Mouse (Mus musculus): ENCODE data around the gene Atxn7l2.
A peak's percentile ranks its signal among the peaks of the same experiment; 100 is the strongest.
"Not testable (repeated sequence)": the region's sequence is repeated elsewhere in the genome, so short reads cannot be mapped to it uniquely, and the experiment has no call there.

Atxn7l2 gene

DNA sequence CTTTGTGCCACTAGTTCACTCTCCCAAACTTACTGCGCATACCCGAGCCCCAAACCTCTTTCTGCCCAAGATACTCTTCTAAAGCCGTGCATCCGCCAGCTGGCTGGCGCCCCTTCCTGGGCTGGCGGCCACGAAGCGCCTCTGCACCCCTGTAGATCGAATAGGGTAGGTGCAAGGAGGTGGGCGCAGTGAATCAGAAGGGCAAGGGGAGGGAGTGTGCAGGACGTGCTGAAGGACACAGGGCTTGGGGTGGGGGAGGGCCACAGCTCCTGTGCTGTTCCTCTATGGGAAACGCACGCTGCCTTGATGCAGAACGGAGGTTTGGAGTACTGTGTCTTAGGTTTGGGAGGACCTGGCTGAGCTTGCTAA lies at the start of gene Atxn7l2:
Gene Atxn7l2 (minus strand): TSS at position 164 of the 369 bp plus-strand sequence.
- DNase-seq (ENCODE audit: low spot score): no peak

DNA sequence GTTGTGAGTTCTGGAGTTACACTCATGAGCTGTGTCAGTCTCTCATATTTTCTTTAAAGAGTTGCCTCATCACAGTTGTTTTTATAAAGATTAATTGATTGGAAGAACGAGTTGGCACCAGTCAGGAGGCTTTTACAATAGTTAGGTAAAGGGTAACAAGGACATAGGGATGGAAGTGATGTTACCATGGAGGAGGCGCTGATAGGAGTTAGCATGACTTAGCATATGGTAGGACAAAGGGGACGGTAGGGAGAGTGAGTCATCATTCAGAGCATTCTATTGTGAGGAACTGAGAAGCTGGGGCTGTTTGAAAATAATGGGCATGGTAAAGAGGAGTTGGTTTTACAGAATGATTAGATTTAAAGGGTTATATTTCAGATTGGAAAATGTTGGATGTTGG lies 48.6 kb upstream of the Atxn7l2 start:
- no peak for DNase-seq (ENCODE audit: low spot score)

DNA sequence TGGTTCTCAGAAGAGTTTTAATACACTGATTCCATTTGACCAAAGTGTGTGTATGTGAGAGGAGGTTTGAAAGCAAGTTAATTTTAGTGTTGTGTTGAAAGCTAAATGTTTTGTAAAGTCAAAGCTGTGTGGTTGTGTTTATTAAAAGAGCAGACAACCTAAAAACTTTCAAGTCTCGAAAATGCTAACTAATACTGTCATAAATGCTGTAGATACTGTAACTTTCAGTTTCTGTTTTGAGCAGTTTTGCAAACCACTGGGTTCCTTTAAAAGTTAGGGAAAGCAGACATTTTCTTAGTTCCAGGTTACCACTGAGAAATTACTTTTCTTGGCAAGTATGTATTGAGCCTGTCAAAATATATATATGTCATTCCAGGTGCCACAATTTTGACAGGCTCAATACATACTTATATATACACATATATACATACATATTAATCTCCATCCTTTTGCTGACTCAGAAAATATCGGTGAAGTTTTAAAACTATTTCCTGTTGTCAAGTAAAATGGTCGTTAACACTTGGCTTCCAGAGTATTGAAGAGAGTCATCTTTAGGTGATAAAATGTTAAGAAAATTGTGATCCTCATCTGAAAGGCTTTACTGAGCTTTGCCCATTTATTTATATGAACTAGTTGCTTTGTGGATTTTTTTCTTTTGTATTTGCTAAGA lies 47.2 kb upstream of the Atxn7l2 start:
- no peak for DNase-seq (ENCODE audit: low spot score)

DNA sequence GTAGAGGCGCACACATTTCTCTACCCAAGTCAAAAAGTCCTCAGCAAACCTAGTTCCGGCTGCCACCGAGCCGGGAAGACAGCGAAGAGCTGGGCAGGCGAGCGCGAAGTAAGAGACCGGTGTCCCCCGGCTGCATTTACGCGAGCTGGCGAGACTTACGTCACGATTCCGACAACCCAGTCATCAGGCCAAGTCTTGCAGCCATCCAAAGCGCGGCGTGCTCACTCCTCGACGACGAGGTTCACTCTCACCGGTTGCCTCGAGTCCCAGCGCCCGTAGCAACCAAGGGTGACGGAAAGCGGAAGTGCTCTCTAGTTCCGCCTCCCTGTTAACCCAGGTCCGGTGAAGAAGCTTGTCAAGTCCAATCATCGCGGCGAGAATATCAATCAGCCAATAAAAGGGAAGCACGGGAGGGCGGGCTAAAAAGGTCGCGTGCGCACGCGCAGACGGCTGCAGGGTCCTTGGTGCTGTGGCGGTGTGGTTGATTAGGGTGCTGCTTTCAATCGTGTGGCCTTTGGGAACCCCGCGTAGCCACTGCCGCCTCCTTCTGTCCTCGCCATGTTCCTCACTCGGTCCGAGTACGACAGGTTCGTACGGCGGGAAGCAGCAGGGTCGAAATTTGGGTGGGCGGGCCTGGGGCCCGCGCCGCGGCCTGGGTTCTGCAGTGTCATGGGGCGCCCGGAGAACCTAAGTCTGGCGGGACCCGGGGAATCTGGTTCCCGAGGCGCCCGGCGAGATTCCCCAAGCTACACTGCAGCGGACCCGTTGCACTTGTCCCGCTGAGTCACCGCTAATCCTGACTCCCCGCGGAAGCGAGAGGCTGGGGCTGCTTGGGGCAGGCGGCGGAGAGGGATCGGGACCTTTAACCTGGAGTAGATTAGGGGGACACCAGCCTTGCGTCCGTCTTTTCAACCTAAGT lies 46.2 kb upstream of the Atxn7l2 start, which contains the start of gene Psma5:
Gene Psma5 (plus strand): TSS at position 208 of the 919 bp plus-strand sequence.
- DNase-seq (ENCODE audit: low spot score): peak; percentile 81

DNA sequence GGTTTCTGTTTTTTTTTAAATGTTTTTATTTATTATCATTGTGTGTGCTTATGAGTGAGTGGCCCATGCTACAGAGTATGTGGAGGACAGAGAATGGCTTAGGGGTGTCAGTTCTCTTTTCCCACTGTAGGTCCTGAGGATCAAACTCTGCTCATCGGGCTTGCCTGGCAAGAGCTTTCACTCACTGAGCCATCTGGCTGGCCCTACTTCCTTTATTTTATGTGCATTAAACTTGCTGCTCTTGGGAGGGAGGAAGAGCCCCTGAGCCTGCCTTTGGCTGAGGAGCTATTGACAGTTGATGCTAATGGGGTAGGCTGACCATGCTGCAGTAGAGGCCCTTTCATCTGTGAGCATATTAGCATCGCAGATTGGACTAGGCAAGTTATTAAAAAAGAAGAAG lies 36.1 kb upstream of the Atxn7l2 start:
- DNase-seq (ENCODE audit: low spot score): no peak

DNA sequence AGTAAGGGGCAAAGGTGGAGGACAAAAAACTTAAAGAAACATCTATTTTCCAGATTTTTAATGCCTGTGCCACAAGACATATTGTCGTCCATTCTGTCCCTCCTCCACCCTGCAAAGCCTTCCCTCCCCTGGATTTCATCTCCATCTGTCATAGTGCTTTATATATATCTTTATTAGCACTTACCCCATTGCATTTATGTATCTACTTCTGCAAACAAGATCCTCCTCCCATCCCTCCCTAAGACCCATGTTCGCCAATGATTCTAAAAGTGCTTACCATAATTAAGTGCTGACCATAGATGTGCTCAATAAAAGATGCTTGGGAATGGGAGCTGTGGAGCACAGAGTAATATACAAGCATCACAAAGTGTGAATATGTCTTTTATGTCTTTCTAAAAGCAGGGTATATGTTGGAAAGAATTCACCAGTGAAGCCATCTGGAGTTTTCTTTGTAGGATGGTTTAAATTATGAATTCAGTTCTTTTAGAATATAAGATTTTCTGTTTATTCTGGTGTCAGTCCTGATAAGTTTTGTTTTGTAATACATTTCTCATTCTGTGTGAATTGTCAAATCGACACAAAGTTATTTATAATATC lies 30.6 kb upstream of the Atxn7l2 start:
- no peak for DNase-seq (ENCODE audit: low spot score)

DNA sequence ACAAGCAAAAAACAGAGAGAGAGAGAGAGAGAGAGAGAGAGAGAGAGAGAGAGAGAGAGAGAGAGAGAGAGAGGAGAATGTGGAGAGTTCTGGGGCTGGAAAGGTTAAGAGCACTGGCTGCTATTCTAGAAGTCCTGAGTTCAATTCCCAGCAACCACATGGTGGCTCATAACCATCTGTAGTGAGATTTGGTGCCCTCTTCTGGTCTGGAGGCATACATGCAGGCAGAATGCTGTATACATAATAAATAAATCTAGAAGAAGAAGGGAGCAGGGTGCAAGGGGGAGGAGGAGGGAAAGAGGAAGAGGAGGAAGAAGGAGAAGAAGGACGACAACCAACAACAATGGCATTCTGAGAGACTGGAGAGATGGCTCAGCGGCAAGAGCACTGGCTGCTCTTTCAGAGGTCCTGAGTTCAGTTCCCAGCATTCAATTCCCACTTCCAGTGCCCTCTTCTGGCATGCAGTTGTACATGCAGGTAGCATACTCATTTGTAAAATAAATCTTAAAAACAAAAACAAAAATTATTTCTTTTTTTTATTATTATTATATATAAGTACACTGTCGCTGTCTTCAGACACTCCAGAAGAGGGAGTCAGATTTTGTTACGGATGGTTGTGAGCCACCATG lies 26.9 kb upstream of the Atxn7l2 start:
- not testable (repeated sequence) for DNase-seq (ENCODE audit: low spot score)

DNA sequence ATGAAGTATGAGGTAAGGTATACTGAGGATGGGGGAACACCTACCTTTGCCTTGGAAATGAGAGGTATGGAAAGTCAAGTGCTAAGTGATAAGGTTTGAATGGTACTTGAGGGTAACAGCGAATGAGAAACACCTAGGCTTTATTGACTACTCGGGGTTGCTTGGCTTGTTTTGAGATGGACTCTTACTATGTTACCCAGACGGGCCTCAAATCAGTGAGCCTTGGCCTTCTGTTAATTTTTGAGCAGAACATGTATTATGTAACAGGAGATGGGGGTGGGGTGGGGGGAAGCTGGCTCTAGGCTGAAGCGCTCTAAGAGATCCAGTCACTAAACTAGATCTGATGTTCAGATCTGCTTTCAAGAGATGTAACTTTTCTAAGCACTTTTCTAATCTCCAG lies 20.9 kb upstream of the Atxn7l2 start:
- DNase-seq (ENCODE audit: low spot score): no peak

DNA sequence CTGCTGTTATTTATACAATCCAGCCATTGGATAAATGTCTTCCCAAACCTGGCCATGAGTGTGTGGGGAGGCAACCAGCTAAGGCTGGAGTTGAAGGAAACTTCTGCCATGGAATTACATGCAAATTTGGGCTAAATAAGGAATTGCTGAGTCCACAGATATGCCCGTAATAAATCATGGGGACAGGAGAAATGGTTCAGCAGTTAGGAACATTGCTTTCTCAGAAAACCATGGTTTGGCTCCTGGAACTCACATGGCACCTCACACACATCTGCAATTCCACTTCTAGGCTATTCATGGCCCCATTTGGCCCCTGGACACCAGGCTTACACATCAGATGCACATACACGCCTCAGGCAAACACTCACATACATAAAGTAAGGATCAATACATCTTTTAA lies 16.8 kb upstream of the Atxn7l2 start:
- no peak for DNase-seq (ENCODE audit: low spot score)

DNA sequence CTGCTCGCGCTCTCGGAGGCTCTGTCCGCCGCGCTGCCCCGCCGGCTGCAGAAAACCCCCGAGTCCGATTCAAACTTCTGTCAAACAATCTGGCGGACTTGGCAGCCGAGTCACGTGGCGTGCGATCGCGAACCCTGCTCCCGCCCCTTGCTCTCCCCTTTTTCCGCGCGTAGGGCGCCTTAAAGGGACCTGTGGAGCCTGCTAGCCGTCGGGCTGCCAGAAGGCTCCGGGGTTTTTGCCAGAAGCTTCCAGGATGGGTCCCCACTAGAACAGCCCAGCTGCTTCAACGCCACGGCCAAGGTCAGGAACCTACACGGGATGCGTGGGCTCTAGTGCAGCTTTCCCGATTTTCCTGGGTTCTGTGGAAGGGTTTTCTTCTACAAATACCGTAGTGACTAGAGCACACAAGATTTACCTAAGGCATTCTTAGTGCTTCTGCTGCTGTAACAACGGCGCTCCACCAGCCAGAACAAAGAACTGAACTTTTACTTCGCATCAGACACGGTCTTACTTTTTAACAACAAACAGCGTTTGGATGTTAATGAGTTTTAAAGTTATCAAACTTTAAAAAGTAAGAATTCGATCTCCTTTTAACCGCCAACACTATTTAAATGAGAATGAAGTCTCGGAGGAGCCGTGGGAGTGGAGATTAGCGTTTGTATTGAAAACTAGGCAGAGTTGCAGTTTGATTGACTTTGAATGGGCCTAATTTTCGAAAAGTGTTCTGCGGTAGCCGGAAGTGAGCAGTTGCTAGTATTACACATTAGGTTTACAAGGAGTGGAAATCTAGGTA lies 16.0 kb upstream of the Atxn7l2 start, which contains the start of gene Sypl2:
Gene Sypl2 (minus strand): TSS at position 91 of the 793 bp plus-strand sequence.
- DNase-seq (ENCODE audit: low spot score): no peak

DNA sequence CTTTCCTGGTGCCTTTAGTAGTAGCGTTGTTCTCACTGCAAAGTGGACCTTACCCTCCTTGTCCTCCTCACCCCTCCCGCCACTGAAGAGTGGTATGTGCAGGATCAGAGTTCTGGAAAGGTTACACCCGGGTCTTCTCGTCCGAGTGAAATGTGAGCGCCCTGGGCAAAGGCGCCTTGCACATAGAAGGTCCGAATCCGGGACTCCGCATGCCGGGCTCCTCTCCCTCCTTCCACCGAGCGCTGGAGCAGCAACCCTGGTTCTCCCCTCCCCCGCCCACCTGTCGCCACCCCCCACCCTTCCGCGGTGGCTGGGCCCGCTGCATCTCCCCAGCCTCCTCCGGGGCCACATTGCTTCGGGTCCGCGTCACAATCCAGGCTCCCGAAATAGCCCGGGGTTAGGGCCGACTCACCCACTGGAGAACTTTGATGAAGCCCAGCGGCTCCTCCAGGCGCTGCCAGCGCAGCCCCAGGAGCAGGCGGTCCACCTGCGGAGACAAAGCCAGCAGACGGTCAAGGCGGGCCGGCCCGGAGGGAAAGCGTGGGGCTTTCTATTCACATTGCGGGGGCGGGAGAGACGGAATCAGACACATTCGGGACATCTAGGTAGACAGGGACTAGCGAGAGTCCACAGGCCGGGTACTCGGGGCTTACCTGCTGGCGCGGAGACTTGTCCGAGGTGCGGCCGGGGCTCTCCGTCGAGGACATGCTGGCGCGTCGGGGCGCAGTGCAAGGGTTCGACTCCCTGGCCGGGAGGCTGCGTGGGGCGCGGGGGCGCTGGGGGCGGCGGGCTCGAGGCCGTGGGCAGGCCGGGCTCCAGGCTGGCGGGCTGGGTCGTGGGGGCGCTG lies 15.2 kb upstream of the Atxn7l2 start:
- no peak for DNase-seq (ENCODE audit: low spot score)

DNA sequence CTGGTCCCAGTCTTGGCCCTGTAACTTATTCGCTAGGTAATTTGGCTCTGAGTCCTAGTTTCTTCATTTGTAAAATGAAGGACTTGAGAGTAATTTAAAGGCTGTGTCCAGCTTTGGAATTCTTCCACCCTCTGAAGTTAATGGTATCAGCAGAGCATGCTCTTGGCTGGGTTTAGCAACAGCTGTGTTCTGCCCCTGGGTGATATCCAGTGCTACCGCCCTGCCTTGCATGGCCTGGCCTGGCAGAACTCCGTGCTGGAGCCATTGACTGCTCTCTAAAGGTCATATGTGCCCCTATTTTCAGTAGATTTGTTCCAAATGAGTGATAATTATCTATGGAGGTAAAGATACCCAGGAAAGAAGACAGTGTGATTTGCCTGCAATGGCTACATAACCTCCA lies 9.9 kb upstream of the Atxn7l2 start:
- DNase-seq (ENCODE audit: low spot score): no peak

DNA sequence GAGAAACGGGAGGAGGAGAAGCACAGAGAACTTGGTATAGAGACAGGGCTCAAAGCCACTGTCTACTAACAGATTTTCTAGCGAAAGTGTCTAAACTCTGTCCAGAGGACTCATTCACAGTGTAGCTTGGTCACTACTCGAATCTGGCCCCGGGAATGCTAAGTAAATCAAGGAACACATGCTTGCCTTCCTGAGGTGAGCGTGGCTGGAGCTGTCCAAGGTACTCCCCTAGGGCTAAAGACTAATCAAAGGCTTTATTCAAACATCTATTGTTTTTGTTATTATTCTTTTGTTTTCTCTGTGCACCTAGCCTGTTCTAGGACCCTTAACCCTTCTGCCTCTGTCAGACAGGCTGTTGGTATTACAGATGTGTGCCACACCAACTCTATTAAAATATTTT lies 4.0 kb upstream of the Atxn7l2 start:
- no peak for DNase-seq (ENCODE audit: low spot score)

DNA sequence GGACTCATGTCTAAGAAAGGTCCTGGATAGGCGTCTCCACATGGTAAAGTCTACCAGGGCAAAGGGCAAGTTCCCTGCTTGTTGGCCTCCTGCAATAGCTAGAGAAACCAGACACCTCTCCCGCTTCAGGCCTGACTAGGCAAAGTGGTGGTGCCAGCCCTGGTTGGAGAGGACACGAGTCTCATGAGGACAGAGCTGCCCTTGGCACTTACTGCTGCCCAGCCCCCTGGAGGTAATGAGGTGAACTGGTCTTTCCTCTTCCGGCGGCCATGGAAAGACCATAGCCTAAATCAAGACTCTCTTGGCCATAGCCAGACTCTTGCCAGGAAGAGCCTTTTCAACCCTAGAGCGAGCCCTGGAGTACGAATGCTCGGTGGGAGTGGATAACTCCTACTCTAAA lies 1.7 kb upstream of the Atxn7l2 start:
- no peak for DNase-seq (ENCODE audit: low spot score)

DNA sequence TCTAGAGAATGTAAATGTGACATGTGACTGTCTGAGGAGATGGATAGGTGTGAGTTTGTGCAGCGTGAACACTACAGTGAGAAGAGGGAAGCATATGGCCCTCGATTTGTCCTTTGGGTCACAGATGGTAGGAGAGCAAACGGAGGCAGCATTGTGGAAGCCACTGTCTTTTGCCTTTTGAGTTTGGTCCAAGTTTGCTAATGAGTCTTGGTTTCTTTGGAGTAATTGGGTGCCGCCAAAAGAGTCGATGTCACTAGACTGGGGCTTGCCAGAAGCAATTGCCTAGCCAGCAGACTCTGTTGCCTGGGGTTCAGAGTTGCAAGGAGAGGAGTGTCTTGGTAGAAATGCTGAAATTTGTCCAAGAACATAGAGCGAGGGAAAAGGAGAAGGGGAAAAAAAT lies 1.1 kb upstream of the Atxn7l2 start:
- DNase-seq (ENCODE audit: low spot score): no peak

DNA sequence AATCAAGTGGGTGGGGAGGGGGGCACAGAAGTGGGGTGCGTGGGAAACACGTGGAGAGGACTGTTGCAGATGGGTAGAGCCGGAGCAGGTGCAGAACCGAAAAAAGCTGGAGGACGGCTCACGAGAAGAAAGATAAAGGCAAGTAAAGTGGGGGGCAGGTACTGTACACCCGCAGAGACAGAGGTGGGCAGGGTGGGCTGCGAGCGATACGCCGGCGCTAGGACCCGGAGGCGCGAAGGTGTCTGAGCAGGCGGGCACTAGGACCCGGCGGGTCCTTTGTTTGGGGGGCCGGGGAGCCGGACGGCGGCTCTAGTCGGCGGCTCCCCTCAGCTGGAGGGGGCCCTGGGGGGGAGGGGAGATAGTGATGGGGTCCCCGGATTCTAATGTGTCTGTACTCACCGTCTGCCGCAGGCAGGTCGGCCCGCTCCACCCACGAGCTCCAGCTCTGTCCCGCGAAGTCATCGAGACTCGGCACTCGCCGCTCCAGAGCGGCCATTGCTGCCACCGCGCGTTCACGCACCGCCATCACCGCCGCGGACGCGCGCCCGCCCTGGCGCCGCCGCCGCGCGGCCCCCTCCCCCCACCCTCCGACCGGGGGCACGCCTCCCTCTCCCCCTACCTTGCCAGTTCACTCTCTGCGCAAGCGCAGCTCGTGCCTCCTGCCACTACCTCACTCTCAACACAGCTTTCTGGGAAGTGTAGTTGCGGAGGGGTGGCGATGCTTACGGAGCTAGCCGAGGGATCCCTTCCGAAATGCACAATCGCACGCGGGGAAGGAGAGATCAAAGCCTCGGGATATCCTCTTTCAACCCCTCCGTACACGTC lies 576 bp downstream of the Atxn7l2 start:
- peak; percentile 75 for DNase-seq (ENCODE audit: low spot score)

DNA sequence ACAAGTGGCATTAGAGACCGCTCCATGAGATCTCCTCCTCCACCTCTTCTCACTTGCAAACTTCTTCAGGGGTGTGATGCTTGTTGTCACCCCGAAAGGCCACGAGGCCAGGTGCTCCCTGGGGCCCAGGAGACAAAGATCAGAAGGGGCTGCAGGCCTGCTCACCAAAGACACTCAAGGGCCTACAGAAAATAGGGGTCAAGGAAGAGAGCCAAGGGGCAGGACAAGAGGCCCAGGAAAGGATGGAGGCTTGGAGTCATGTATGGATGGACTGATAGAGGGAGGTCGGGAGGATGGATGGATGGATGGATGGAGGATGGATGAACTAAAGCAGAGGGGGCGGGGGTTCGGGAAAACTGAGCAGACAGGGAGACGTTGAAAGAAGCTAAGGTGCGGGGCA lies 1.2 kb downstream of the Atxn7l2 start:
- no peak for DNase-seq (ENCODE audit: low spot score)

DNA sequence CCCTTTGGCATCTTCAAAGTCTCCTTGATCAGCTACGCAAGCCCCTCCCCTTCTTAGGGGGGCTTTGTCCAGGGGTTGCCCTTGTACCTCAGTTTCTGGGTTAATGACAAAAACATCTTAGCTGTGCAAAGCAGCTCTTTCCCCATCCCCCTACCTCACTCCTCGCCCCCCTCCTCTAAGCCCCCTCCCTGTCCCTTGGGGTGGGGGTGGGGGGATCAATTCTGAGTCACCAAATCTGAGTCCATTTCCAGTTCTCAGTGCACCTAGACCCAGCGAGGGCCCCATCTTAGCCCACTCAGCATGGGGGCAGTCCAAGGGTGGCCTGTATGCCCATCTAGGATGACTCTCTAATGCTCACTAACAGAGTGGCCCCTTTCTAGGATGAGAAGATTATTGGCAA lies 1.7 kb downstream of the Atxn7l2 start:
- no peak for DNase-seq (ENCODE audit: low spot score)

DNA sequence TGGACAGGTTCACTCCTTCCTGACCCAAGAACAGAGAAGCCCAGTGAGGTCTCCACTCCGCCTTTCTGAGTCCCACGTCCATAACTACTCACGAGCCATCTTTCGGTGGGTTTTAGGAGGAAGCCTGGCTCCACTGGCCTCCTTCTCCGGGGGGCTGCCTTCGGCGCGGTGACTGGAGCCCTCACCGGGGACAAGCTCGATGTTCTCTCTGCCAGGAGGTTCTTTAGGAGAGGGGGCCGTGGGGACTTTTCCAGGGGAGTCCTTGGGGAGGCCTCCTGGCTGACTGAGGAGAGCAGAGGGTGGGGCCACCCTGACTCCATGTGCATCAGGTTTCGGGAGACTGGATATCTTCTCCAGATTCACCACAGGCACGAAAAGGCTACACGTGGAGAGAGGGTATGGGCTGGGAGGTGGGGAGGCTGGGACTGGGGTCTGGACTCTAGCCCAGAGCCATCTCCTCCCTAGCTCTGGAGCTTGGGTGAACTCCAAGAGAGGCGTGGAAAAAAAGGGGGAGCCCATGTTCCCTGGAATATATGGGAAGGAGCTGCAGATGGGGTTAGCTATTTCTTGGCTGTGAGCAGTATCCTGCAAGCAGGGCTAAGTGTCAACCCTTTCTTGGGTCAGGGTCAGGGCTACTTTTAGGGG lies 3.9 kb downstream of the Atxn7l2 start:
- DNase-seq (ENCODE audit: low spot score): no peak
